Mouse (Mus musculus): ENCODE measurements at regions not wholly inside any gene's neighbourhood (a gene's known extent, or its start where the extent isn't known, plus 50 kb on each side); places are given as distances from the start of the nearest gene placed in this dataset.

DNA sequence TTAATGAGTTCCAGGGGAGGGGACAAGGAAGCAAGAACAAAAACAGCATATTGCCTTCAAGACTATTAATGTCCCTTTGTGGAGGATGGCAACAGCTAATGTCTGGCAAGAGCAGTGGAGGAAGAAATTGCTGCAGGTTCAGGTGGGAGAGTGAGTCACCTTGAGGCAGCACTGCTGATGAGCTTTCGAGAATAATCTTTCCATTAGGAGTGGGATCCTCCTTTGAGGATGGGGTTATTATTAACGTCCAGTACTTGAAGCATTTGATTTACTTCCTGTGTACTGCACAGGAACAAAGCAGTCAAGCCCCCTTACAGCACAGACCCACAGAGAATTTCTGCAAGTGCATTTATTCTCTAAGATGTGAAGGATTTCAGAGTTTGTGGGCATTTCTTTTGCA, 671.2 kb upstream of the Stxbp6 start:
- Histone ChIP-seq H3K4me1 (ENCODE audit: control insufficient read depth in 1 of 2, insufficient read depth in 2 of 2) (no peaks in the 10 kb centered on the region), H3K27ac (ENCODE audit: insufficient read depth, low read depth) (no peak overlapping the region), H3K9ac (ENCODE audit: insufficient read depth, low read depth) (no peak overlapping the region), H3K9me3 (replicated peaks; ENCODE audit: low read length) (peaks cover 16% of the 10 kb centered on the region), H3K27me3 (replicated peaks) (no peaks in the 10 kb centered on the region), H3K4me2 (ENCODE audit: insufficient read depth, low read depth, poor library complexity, severe bottlenecking) (no peak overlapping the region), H3K4me3 (replicated peaks in 1 of 3; ENCODE audit: low read depth in 2 of 3, low read length in 2 of 3, poor library complexity in 1 of 3) (no peak overlapping the region), H3K79me2 (replicated peaks; ENCODE audit: control insufficient read depth, extremely low read depth, insufficient read depth, poor library complexity, severe bottlenecking) (no peaks in the 10 kb centered on the region), H3K36me3 (replicated peaks in 1 of 2; ENCODE audit: control insufficient read depth in 1 of 2, insufficient read depth in 1 of 2, low read length in 1 of 2) (no peaks in the 10 kb centered on the region)
- in situ Hi-C loops (cut with MboI; ENCODE audit: low pct_ligation_motif_present, low pct_unique_long_range_greater_than_20kb, low sequenced_read_pairs) (no loop called here), dilution Hi-C loops (cut with MboI; ENCODE audit: extremely low pct_ligation_motif_present, extremely low pct_unique_long_range_greater_than_20kb, low sequenced_read_pairs) (no loop called here)
- TF ChIP-seq MYC (IDR thresholded peaks at IDR 0.05; ENCODE audit: low read depth, low read length) = no peak
- no peak for TF ChIP-seq SIN3A (IDR thresholded peaks at IDR 0.05; ENCODE audit: low read length)
- TF ChIP-seq ELF1 (IDR thresholded peaks at IDR 0.05; ENCODE audit: low read depth, low read length) = no peak
- no peak for DNase-seq (ENCODE audit: extremely low read depth)

DNA sequence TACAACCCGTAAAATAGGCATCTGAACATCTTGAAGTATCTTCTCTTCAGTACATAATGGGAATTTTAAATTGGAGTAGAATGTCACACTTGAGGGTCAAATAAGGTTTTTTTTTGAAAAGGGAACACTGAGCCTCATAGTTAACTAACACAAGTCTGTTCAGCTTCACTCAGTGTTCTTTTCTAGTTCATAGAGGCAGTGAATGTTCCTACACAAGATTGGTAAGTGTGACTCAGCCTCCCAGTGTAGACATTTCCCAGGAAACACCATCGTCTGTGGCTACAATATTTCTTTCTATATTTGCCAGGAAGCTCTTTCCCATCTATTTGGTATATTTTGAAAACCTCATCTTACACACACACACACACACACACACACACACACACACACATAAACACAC, 670.1 kb upstream of the Stxbp6 start:
- H3K4me1 ChIP-seq (ENCODE audit: control insufficient read depth in 1 of 2, insufficient read depth in 2 of 2) = no peaks in the 10 kb centered on the region
- no peak overlapping the region for H3K9ac ChIP-seq (ENCODE audit: insufficient read depth, low read depth)
- no peaks in the 10 kb centered on the region for H3K36me3 ChIP-seq (replicated peaks in 1 of 2; ENCODE audit: control insufficient read depth in 1 of 2, insufficient read depth in 1 of 2, low read length in 1 of 2)
- in situ Hi-C loops (cut with MboI; ENCODE audit: low pct_ligation_motif_present, low pct_unique_long_range_greater_than_20kb, low sequenced_read_pairs) (no loop called here), dilution Hi-C loops (cut with MboI; ENCODE audit: extremely low pct_ligation_motif_present, extremely low pct_unique_long_range_greater_than_20kb, low sequenced_read_pairs) (no loop called here)
- no peak overlapping the region for H3K4me3 ChIP-seq (replicated peaks in 1 of 3; ENCODE audit: low read depth in 2 of 3, low read length in 2 of 3, poor library complexity in 1 of 3)
- H3K9me3 ChIP-seq (replicated peaks; ENCODE audit: low read length) = peaks cover 12% of the 10 kb centered on the region
- TF ChIP-seq MAZ (IDR thresholded peaks at IDR 0.05; ENCODE audit: low read depth, low read length) (no peak), ELF1 (IDR thresholded peaks at IDR 0.05; ENCODE audit: low read depth, low read length) (no peak), TBP (conservative IDR thresholded peaks at IDR 0.05; ENCODE audit: low read depth, low read length) (no peak), SIN3A (IDR thresholded peaks at IDR 0.05; ENCODE audit: low read length) (no peak), MXI1 (IDR thresholded peaks at IDR 0.05; ENCODE audit: low read depth, low read length) (no peak), CHD1 (IDR thresholded peaks at IDR 0.05; ENCODE audit: low read depth, low read length) (no peak), MAFK (IDR thresholded peaks at IDR 0.05; ENCODE audit: insufficient replicate concordance, low read length) (no peak), JUND (conservative IDR thresholded peaks at IDR 0.05; ENCODE audit: low read depth, low read length) (no peak), TCF12 (IDR thresholded peaks at IDR 0.05; ENCODE audit: low read depth, low read length) (no peak)
- no peaks in the 10 kb centered on the region for H3K79me2 ChIP-seq (replicated peaks; ENCODE audit: control insufficient read depth, extremely low read depth, insufficient read depth, poor library complexity, severe bottlenecking)
- H3K27ac ChIP-seq (ENCODE audit: insufficient read depth, low read depth) = no peak overlapping the region
- H3K4me2 ChIP-seq (ENCODE audit: insufficient read depth, low read depth, poor library complexity, severe bottlenecking) = no peak overlapping the region
- DNase-seq (ENCODE audit: extremely low read depth) = no peak
- H3K27me3 ChIP-seq (replicated peaks) = no peaks in the 10 kb centered on the region

DNA sequence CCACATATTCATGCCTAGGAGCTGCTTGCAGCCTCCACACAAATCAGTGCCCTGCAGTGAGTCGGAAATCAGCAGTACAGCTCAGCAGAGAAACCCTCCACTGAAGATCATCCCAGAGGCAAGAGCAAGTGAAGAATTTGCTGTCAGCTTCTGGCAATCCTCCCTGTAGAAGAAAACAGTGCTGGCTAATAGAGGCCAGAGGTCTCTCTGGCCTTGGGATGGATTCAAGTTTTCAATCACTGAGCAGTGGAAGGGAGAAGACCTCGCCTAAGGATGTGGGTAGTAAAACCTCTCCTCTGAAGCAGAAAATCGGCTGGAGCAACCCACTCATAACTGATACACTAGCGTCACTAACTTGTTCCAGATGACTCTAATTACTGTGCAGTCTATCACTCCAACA, 659.2 kb upstream of the Stxbp6 start:
- Histone ChIP-seq H3K4me1 (ENCODE audit: control insufficient read depth in 1 of 2, insufficient read depth in 2 of 2) (no peaks in the 10 kb centered on the region), H3K9me3 (replicated peaks; ENCODE audit: low read length) (peaks cover 27% of the 10 kb centered on the region), H3K4me3 (replicated peaks in 1 of 3; ENCODE audit: low read depth in 2 of 3, low read length in 2 of 3, poor library complexity in 1 of 3) (no peak overlapping the region), H3K9ac (ENCODE audit: insufficient read depth, low read depth) (no peak overlapping the region), H3K36me3 (replicated peaks in 1 of 2; ENCODE audit: control insufficient read depth in 1 of 2, insufficient read depth in 1 of 2, low read length in 1 of 2) (no peaks in the 10 kb centered on the region), H3K27ac (ENCODE audit: insufficient read depth, low read depth) (no peak overlapping the region), H3K79me2 (replicated peaks; ENCODE audit: control insufficient read depth, extremely low read depth, insufficient read depth, poor library complexity, severe bottlenecking) (no peaks in the 10 kb centered on the region), H3K4me2 (ENCODE audit: insufficient read depth, low read depth, poor library complexity, severe bottlenecking) (no peak overlapping the region), H3K27me3 (replicated peaks) (no peaks in the 10 kb centered on the region)
- in situ Hi-C loops (cut with MboI; ENCODE audit: low pct_ligation_motif_present, low pct_unique_long_range_greater_than_20kb, low sequenced_read_pairs) (no loop called here), dilution Hi-C loops (cut with MboI; ENCODE audit: extremely low pct_ligation_motif_present, extremely low pct_unique_long_range_greater_than_20kb, low sequenced_read_pairs) (no loop called here)
- no peak for TF ChIP-seq UBTF (IDR thresholded peaks at IDR 0.05; ENCODE audit: low read depth, low read length)
- TF ChIP-seq MEF2A (IDR thresholded peaks at IDR 0.05; ENCODE audit: borderline replicate concordance, low read depth, low read length) = no peak
- no peak for TF ChIP-seq TCF12 (IDR thresholded peaks at IDR 0.05; ENCODE audit: low read depth, low read length)
- no peak for TF ChIP-seq RCOR1 (conservative IDR thresholded peaks at IDR 0.05; ENCODE audit: low read depth, low read length)
- TF ChIP-seq POLR2A (IDR thresholded peaks at IDR 0.05; ENCODE audit: low read depth, low read length) = no peak
- TF ChIP-seq USF2 (conservative IDR thresholded peaks at IDR 0.05; ENCODE audit: low read depth, low read length) = no peak
- no peak for TF ChIP-seq MAFK (IDR thresholded peaks at IDR 0.05; ENCODE audit: insufficient replicate concordance, low read length)
- TF ChIP-seq MAZ (IDR thresholded peaks at IDR 0.05; ENCODE audit: low read depth, low read length) = no peak
- TF ChIP-seq CHD1 (IDR thresholded peaks at IDR 0.05; ENCODE audit: low read depth, low read length) = no peak
- no peak for TF ChIP-seq KAT2A (IDR thresholded peaks at IDR 0.05; ENCODE audit: insufficient replicate concordance, low read length)
- TF ChIP-seq USF1 (IDR thresholded peaks at IDR 0.05; ENCODE audit: low read depth, low read length) = no peak
- no peak for TF ChIP-seq ZMIZ1 (IDR thresholded peaks at IDR 0.05; ENCODE audit: low read depth, low read length)
- TF ChIP-seq BHLHE40 (IDR thresholded peaks at IDR 0.05; ENCODE audit: low read depth, low read length) = no peak
- no peak for TF ChIP-seq PAX5 (IDR thresholded peaks at IDR 0.05; ENCODE audit: low read length)
- no peak for TF ChIP-seq ETS1 (conservative IDR thresholded peaks at IDR 0.05; ENCODE audit: low read depth, low read length)
- no peak for TF ChIP-seq ZNF384 (IDR thresholded peaks at IDR 0.05; ENCODE audit: low read depth, low read length)
- no peak for DNase-seq (ENCODE audit: extremely low read depth)

Data from CH12.LX (cell line).